Mouse (Mus musculus) ES-CJ7 (cell line): ENCODE results near the gene Cul7.

Source experiments
- DNase-seq: peaks from one replicate; pipeline ENCODE4 v3.0.0; 2011; ENCODE audit warnings: low read depth, low spot score

The Cul7 gene

GRCm38 (mm10) chr17:46650232-46651031, at the start of gene Cul7:
Gene Cul7, plus strand, starts transcription at chr17:46650337.
- DNase-seq: peak; percentile 93

DNA sequence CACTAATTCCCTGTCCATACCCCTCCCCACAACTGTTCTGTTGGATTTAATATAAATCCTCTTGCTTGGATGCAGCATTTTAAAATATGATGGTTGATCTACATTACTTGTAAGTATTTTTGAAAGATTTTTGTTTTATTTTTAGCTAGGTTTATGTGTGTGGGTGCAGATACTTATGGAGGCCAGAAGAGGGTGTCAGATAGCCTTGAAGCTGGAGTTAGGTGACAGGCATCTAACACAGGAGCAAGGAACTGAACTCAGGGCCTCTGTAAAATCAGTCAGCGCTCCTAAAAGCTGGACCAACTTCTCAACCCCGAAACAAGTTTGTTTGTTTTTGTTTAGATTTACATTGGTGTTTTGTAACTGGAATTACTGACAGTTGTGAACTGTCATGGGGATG, 49.6 kb upstream of the Cul7 start:
- peak; percentile 71 for DNase-seq

DNA sequence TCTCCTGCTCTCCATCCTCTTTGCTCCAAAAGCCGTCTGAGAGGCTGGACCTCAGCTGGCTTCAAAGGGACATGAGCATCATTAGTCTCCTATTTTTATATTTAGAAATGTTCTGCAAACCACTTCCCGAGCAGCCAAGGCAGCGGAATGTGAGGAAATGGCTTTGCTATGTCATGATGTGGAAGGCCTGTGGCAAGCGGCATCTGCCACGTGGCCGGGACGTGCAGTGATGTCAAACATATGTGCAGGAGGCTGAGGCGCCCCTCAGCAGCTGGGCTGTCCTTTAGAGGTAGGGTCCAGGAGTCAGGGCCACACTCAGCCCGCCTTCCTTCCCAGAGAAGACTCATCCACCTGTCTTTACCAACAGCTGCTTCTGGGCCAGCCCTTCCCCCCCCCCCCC, 47.9 kb upstream of the Cul7 start:
- no peak for DNase-seq

GRCm38 (mm10) chr17:46603229-46603628, 46.9 kb upstream of the Cul7 start:
- DNase-seq: no peak

GRCm38 (mm10) chr17:46605126-46605525, 45.0 kb upstream of the Cul7 start:
- no peak for DNase-seq

DNA sequence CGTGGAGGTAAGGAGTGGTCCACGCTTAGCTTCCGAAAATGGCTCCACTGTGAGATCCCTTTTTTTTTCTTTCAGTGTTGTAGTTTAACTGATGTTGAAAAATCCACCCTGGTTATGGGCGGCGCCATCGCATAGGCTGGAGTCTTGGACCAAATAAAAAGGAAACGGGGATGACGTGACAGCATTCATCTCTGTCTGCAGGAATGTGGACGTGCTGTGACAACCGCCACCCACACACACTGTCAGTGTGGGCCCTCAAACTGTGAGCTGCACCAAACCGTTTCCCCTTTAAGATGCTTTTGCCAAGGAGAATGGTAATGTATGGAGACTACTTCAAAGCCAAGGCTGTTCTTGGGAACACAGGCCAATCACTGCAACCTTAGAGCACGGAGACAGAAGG, 44.1 kb upstream of the Cul7 start:
- DNase-seq: no peak

DNA sequence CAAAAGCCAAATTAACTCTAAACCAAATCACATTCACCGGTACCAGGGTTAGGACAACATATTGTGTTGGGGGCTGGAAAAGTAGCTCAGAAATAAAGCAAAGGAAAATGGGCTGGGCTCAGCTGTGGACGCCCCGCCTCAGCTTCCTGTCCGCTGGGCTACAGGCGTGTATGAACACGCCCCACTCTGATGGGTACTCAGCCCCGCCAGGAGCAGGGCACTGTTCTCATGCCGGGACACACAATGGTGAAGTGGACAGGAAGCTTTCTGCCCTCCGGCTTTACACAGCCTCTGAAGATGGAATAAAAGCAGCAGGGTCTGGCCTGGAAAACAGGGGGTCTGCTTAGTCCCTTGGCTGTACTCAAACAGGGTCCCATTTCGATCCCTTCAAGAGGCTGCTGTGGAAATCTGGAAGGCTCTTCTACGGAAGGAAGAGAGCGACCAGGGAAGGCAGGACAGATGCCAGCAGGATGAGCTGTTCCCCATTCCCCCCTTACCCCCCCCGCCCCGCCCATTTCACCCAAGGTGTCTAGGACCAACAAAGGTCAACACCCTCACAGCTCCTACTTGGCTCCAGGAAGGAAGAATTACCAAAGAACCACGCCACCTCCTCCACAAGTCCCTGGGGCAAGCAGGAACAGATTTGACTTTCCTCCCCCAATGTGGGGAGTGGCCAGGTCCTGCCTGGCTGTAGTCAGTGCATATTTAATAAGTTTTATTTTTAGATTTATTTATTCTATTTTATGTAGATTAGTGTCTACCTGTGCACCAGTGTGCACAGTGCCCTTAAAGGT, 40.2 kb upstream of the Cul7 start:
- no peak for DNase-seq

GRCm38 (mm10) chr17:46611316-46611715, 38.8 kb upstream of the Cul7 start:
- peak; percentile 66 for DNase-seq

DNA sequence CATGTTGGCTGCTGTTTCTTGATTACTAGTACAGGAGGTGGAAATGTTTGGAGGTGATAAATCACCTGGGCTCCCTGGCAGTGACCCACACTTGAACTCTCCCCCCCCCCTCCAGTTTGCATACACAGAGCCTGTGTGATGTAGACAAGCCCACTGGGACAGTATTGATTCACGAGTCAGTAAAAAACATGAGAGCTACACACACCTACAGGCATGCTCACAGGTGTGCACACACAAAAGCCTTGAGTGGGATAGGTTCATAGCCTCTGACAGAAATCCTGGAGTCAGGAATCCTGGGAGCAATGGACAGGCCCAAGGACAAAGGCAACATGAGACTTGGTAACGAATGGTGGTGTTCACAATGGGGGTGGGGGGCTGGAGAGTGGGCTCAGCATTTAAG, 37.9 kb upstream of the Cul7 start:
- no peak for DNase-seq

GRCm38 (mm10) chr17:46612820-46613219, 37.3 kb upstream of the Cul7 start:
- DNase-seq: no peak

GRCm38 (mm10) chr17:46613229-46613628, 36.9 kb upstream of the Cul7 start:
- DNase-seq: no peak

- DNase-seq: no peak
Observed at GRCm38 (mm10) chr17:46617799-46618198, 32.3 kb upstream of the Cul7 start.

GRCm38 (mm10) chr17:46618394-46618768, 31.8 kb upstream of the Cul7 start:
- no peak for DNase-seq

GRCm38 (mm10) chr17:46618769-46619682, 31.1 kb upstream of the Cul7 start:
- DNase-seq: no peak

- DNase-seq: no peak
Observed at GRCm38 (mm10) chr17:46619683-46620357, 30.3 kb upstream of the Cul7 start.

DNA sequence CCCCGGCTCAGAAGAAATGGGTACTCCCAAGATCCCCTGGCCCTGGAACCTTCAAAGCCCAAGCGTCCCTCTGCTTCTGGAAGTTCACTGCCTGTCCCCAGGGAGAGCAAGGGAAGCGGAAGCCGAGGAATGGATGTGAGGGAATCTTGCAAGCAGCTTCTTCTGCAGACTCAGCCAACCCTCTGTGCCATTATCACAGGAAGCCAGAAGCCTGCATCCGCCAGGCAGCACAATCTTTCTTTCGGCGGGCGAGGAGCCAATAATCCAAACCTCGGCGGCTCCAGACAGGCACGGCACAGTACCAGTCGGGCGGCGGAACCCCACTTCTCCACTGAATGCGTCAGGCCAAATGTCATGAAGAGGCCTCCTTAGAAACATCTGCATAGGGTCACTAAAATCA, 28.8 kb upstream of the Cul7 start:
- no peak for DNase-seq

DNA sequence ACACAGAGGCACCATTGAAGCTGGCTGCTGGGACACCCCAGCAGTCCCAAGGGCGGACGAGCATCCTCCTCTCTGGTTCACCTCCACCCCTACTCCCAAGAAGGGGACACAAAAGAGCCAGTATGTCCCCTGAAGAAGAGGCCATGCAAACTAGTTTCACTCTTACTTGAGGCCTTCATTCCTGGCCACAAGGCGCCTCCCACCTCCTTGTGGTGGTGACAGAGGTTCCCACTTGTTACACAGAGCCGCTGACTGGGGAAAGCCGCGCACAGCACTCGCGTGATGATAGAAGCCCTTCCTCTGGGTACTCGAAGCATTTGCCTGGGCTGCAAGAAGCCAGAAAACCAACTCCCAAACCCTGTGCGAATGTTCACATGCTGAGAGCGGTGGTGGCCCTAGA, 27.9 kb upstream of the Cul7 start:
- no peak for DNase-seq

GRCm38 (mm10) chr17:46623819-46624557, 26.1 kb upstream of the Cul7 start:
- DNase-seq: no peak

DNA sequence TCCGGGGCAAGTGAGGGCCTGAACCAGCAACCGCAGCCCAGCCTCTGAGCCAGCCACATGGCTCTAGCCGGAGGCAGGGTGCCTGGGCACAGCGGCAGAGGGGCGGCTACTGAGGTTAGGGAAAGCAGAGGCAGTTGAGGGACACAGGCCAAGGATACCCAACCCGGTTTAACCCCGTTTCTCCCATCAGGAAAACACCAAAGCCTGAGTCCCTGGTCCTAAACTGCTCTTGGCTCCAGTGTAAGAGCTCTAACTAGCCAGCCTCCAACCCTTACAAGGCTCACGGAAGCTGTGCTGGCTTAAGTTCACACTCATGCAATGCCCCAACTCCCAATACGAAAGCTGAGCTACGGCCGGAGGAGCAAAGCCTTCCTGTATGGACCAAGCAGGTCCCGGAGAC, 25.5 kb upstream of the Cul7 start:
- no peak for DNase-seq

- DNase-seq: no peak
Observed at GRCm38 (mm10) chr17:46627409-46627808, 22.7 kb upstream of the Cul7 start.

DNA sequence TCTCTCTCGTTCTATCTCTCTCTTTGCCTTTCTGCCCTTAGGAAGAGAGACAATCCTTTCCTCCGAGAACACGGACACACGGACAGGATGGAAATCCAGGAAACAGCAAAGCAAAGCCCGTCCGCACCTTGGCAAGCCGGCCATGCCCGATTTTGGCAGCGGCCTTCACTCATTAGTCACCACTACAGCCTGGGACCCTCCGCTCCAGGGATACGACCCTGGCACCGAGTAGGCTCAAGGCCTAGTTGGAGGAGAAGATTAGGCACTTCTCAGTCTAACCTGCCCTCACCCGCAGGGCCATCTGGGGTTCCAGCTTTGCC, 21.7 kb upstream of the Cul7 start:
- no peak for DNase-seq
